Mouse (Mus musculus): ENCODE results near the gene D630045J12Rik.
A peak's percentile ranks its signal among the peaks of the same experiment; 100 is the strongest.

The D630045J12Rik gene

DNA sequence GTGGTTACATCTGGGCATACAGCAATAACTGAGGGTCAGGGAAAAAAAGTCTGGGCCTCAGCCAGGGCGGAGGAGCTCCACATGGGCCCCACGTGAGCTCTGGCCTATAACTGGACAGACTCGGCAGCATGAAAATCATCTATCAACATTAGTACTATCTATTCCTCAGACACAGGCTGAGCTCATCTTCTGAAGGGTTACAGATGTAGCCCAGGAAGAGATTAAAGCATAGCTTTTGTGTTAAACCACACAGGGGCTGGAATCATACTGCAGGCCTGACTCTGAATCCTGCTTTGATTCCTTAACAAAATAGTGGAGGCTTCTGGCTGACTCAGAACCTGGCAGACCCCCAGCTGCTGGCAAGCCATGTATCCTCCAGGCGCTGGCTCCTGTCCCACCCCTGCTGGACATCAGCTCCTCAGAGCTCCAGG lies 122.0 kb downstream of the D630045J12Rik start:
- DNase-seq (ENCODE audit: low spot score), result peak; percentile 49

DNA sequence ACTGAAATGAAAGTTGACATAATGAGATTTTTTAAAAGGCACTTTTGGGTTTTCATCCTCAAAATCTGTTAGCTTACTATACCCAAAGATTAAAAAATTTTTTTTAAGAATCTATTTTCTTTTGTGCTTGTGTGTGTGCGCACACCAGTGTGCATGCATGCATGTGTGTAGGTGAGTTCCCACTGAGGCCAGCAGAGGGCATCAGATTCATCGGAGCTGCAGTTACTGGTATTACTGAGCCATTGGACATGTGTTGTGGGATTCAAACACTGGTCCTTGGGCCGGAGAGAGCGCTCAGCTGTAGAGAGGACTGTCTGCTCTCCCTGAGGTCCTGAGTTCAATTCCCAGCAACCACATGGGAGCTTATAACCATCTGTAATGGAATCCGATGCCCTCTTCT lies 123.9 kb downstream of the D630045J12Rik start:
- no peak for DNase-seq (ENCODE audit: low spot score)

DNA sequence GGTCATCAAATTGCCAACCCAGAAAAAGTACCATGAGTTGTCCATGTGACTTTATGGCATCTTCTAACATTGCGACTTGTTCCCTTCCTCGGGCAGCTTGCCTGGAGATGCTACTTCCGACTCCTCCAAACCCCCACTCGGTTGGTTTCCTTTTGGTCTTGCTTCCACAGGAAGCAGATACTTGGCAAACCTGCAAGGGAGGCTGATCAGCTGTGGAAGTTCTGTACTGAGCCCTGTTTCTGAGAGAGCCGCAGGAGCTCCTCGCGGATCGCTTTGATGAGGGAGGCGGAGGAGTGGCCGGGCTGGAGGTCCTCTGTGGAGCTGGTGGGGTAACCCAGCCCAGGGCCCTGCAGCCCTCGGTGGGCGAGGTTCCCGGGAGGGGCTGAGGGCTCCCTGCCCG lies 125.7 kb downstream of the D630045J12Rik start:
- DNase-seq (ENCODE audit: low spot score), result no peak

DNA sequence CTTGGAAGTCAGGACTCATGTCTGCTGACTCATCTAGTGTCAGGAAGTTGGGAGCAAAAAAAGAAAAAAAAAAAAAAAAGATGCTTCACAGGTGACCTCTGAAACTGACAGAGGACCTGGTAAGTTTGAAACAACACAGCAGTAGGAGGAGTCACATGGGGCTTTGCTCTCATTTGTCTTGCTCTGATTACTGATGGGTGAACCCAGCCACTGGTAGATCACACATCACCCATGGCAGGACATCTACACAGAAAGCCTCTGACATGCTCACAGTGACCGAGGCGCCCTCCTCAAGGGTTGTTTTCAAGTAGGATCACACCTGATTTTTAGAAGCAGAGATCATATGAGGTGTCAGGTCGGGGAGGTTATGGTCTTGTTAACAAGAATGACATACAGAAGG lies 128.3 kb downstream of the D630045J12Rik start:
- no peak for DNase-seq (ENCODE audit: low spot score)

DNA sequence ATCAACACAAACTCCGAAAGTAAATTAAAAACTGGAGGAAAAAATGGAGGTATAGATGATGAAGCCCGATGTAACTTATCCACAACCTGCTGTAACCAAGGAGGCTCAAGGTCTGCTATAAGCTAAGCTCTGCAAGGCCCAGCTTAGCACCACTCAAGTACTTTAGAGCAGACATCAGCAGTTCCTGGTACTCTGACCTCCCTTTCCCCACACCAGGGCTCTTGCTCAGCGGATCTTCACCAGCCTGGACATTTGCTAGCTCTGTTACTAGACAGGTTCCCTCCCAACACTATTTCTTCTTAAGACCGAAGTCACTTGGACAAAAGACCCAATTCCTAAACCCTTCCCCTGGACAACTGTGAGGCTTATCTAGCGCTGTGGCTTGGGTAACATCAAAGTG lies 128.9 kb downstream of the D630045J12Rik start:
- DNase-seq (ENCODE audit: low spot score), result no peak

DNA sequence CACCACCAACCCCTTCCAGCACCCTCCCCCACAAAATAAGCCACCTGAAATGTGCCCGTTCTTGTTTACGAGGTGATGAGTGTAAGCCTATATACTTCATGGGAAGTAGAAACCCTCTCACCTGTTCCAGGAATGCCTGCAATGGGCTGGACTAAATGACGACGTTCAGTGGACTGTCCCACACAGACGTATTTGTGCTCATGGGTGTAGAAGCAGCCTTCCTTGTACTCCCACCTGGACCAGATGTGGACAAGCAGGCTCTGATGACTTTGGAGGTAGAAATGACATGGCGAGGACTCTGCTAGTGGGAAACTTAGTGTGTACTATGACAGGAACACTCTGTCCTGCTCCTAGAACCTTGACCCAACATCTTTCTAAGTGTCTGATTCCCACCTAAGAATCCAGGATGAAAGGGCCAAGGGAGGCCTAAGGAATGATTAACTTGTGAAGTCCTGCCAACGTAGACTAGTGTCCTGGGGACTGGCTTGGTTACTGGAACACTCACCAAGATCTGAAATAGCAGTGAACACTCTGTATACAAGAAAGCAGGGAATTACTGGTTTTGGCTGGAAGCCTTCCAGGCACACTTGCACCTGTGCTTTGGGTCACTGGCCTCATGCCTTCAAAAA lies 129.5 kb downstream of the D630045J12Rik start, which contains the start of gene Atp6v0a4:
Gene Atp6v0a4 (minus strand): TSS at position 380 of the 629 bp plus-strand sequence.
- no peak for DNase-seq (ENCODE audit: low spot score)

DNA sequence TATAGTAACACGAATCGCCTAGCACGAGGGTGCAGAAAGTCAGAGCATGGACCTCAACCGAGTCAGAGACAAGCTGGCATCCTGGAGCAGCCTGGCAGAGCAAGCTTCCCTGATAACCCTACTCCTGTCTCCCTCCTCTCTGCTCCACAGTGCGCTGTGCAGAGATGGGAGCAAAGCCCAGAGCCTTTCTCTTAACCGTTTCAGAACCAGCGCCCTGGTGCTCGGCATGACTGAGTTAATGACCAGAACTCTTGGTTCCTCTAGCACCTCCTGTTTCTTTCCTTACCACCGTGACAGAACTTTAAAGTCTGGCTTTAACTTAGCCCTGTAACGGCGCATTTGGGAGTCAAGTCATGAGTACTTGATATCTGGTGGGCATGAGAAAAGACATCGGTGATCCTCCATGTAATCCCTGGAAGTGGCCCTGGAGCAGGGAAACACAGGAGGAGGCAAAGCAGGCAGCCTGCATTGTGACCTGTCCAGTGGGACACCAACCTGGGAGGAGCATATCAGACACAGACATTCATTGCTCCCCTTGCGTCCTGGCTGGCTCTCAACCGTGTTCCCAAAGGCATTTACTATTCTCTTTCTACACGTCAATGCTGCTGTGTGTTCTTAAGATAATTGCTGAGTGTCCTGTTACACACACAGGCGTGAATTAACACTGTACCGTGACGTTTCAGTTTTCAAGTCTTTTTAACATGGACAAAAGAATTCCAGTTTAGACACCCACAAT lies 130.2 kb downstream of the D630045J12Rik start:
- no peak for DNase-seq (ENCODE audit: low spot score)

DNA sequence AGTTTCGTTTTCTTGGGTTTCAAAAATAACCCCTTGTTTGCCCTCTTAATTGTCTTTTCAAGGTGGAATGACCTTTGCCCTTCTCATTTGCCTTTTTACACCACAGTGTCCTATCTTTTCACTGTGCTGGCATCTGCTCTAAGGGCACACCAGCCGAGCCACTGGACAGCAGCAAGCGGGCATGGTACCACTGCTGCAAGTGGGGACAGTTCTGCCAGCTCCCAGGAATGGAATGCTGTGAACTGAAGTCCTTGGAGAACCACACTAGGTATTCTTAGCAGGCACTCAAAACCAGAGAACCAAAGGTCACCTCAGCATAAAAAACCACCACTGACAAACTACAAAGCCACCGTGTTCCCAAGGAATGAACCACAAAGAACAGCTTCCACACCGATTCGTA lies 131.0 kb downstream of the D630045J12Rik start:
- DNase-seq (ENCODE audit: low spot score), result no peak

DNA sequence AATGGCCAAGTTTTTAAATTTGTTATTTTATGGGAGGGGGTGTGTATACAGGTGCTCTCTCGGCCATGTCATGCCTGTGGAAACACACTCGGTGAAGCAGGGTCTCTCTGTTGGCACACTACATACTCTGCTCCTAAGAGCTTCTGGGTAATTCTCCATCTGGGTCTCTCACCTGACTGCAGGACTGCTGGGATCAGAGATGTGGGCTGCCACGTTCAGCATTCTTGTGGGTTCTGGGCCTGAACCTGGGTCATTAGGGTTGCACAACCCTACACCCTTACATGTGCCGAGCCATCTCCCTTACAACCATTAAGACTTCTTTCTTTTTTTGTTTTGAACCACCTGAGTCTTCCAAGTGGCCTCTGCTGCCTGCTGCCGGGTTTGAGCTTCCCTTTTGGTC lies 132.0 kb downstream of the D630045J12Rik start:
- no peak for DNase-seq (ENCODE audit: low spot score)

DNA sequence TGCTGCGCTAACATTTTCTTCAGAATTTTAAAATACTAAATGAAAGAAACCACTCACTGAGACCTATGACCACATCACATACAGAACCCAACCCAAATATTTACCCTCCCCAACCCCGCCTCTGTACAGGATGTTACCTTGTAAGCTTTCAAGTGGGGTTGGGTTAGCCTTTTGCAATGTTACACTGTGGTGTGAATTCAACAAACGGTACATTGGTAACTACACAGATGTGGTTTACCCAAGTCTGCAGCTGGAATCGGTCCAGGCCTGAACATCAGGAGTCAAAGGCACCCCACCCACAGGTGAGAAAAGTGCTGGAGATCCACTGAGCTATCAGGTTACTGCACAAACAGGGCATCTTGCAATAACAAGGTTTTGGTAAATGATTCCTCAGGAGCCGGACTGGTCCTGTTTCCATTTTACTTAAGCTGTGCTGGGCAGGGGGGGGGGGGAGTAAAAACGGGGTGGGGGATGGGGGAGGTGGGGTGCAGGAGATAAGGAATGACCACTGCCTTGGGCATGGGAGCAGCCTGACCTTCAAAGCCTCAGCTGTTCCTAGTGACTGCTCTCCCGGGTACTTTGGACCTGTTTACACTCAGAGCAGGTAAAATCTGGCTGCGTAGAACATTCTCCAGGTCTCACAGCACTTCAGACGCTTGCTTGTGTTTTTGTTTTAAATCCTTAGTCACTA lies 133.0 kb downstream of the D630045J12Rik start:
- no peak for DNase-seq (ENCODE audit: low spot score)

DNA sequence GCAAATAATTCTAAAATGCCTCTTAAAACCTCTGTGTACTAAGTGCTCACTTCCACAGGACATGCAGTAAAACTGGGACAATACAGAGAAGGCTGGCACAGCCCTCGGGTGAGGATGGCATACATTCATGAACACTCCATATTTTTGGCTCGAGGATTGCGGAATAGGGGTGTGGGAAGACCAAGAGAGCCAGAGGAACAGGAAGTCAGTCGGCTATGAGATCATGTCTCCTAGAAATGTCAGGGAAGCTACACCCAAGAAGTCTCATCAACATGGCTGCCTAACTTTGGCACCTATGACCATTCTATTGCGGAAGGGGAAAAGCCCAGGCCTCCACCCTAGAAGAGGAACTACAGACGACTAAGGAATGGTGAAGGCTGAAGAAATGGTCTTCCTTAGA lies 135.5 kb downstream of the D630045J12Rik start:
- DNase-seq (ENCODE audit: low spot score), result no peak

DNA sequence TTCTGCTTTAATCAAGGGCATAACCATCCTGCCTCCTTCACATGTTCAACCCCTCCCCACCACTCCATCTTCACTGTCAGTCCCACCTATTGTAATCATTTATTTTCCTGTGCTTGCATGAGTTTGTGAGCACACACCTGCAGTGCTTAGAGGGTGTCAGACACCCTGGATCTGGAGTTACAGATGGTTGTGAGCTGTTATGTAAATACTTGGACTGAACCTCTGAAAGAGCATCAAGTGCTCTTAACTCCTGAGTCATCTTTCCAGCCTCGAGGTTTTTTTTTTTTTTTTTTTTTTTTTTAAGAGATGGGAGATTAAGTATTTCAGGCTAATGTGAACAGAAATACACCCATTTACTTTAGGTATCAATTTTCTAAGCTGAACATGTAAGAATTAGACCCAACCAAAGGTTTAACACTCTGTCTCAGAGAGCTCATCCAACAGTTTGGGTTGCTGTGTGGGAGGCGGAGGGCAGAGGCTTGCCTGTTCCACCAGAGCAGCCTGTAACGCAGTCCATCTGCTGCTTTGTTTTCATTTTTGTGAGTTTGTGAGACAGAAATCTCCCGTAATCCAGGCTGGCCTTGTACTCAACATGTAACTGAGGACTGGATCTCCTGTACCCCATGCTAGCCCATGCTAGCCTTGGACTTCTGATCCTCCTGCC lies 137.6 kb downstream of the D630045J12Rik start:
- DNase-seq (ENCODE audit: low spot score), result no peak

DNA sequence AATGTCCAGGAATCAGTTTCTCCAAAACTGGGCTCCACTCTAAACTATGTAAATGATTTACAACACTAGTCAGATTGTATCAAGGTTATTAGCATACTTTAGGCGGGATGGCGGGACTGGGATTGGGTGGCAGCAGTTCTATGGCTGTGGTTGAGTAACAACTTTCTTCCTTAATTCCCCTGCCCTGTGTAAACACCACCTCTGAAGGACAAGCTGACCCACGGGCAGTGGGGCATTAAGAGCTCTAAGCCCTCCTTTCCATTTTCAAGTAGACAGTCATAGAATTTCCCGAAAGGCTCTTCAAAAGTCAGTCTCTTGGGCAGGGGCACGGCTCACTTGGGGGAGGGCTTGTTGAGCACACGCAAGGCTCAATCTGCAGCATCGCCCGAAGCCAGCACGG lies 142.9 kb downstream of the D630045J12Rik start:
- DNase-seq (ENCODE audit: low spot score), result no peak

DNA sequence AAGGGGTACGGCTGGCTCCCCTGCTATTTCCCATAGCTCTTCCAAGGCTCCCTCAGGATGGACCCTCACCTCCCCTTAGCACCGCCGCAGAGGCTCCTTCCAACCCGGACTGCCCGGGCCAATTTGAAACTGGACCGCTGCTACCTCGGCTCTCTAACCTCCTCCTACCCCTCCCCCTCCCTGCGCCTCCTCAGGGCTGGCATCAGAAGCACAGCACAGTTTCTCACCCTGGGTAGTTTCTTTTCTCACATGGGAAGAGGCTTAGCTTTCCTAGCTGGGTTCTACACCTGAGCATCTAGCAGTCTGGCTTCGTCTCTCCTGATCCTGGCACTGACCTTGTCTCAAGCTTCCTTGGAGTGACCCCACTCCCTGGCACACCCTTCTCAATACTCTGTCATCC lies 143.9 kb downstream of the D630045J12Rik start:
- no peak for DNase-seq (ENCODE audit: low spot score)

DNA sequence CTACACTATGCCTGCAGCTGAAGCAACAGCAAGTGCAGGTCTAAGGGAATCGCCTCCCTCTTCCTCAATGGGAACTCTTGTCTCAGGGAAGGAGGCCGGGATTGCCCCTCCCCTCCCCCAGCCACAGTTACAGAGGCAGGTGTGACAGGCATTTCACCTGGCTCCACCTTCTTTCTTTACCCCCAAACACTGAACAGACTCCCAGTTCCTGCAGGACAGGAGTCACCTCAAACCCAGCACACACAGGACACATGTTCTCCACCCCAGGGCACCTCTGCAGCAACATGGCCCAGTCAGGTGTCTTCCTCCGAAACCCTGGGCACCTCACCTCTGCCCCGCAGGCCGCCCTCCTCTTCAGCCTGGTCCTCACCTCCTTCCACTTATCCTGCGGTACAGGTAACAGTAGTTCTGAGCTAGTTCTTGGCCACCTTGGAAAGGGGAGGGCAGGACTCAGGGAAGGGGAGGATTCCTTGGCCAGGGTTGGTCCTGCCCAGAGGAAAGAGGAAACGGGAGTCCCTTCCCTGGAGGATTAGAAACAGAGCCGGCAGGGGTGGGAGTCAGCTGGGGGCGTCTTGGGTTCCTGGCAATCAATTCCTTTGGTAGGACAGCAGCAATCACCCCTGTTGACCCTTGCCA lies 144.5 kb downstream of the D630045J12Rik start, which contains the start of gene Tmem213:
Gene Tmem213 (plus strand): TSS at position 96 of the 636 bp plus-strand sequence.
- DNase-seq (ENCODE audit: low spot score), result no peak

DNA sequence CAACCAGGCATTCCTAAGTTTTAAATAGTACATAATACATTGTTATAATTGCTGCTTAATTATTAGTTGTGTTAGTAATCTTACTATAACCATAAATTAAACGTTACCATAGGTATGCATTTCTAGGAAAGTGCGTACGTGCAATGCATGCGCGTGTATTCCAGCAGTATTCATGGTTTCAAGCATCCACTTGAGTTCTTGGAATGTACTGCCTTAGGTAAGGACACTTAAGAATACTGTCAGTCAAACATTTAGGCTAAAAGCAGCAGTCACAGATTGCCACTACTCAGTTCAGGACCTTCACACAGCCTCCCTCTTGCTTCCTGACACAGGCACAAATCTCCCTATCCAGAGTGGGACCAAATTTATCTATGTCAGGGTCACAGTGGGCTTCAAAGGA lies 145.4 kb downstream of the D630045J12Rik start:
- no peak for DNase-seq (ENCODE audit: low spot score)

DNA sequence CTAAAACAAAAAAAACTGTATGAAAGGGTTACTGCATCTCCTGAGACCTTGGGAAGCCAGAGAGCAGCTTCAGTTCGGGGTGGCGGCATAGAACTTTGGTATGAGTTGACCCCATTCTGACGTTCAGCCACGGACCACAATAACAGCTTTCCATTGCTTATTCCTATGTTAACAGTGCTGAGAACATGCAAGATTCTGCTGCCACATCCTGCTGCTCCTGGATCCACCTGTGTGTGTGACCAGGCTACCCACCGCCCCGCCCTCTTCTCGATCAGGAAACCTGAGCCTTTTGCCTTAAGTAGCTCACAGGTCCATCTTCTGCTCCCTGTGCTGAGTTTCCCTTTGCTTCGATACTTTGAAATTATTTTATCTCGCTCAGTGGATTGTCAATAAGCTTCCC lies 147.9 kb downstream of the D630045J12Rik start:
- DNase-seq (ENCODE audit: low spot score), result no peak

DNA sequence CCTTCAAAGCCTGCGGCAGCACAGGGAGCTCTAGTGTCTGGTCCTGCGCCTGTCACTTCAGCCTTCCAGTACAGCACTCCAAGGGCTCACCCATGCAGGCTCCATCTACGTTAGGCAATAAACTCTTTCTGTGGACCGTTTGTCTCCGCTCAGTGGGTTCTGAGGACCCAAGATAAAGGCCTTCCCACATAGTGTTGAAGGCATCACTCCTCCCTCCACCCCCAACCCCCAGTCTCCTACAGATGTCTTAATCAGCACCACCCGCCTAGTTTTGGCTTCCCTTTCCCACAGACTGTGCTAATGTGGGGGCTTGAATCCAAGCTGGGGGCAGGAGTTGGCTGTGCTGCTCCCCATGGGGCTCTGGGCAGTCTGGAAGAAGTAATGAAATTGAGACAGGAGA lies 150.0 kb downstream of the D630045J12Rik start:
- DNase-seq (ENCODE audit: low spot score), result no peak

DNA sequence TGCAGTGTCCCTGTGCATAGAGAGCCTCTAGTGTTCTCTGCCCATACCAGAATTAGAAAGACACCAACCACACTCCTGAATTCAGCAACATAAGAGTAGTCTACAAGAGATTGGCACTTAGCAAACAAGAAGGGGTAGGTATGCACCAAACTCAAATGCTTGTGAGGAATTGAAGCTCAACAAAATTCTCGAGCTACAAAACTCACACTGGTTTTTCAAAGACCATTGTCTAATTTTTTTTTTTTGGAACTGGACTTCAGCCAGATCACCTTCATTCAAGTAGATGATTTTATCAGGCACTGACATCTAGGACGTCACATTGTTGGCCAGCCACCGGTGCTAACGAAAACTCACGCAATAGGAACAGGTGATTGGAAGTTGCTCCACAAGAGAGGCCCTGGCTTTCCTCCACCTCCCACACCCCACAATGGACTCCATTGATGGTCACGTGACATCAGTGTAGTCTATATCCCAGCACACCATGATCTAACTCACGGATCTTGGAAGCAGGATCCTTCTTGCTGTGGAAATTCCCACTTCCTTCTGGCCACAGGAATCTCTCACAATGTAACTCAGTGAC lies 151.5 kb downstream of the D630045J12Rik start:
- DNase-seq (ENCODE audit: low spot score), result no peak

DNA sequence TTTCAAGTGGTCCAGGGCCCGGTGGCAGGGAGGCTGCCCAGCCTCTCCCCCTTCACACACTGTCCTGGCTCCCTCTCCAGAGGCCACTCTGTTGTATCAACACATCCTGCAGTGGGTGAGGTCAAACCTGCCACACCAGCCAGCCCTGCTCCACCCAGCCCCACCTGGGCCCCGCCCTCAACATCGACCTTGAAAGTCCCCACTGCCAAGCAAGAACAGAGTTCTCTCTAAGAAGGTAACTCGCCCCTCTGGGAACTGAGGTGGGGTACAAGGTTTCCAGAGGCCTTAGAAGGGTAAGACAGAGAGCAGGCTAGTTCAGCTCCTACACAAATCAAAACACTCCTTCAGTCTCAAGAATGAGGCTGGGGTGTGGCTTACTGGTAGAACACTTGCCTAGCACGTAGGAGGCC lies 156.8 kb downstream of the D630045J12Rik start:
- no peak for DNase-seq (ENCODE audit: low spot score)

DNA sequence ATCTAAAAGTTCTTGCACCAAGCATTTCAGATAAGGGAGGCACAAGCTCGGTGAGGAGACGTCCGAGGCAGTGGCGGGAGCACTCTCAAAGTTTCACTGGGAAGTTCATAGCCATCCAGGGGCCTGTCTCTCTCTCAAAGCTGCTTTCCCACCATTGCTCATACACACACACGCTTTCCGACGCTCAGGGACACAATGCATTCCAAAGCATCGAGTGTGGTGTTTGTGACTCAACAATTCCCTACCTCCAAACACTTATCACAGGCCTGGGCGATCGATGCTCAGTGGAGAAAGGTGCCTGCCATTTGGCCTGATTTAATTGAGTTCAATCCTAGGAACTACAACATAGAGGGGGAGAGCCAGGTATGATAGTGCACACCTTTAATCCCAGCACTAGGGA lies 159.1 kb downstream of the D630045J12Rik start:
- DNase-seq (ENCODE audit: low spot score), result no peak

DNA sequence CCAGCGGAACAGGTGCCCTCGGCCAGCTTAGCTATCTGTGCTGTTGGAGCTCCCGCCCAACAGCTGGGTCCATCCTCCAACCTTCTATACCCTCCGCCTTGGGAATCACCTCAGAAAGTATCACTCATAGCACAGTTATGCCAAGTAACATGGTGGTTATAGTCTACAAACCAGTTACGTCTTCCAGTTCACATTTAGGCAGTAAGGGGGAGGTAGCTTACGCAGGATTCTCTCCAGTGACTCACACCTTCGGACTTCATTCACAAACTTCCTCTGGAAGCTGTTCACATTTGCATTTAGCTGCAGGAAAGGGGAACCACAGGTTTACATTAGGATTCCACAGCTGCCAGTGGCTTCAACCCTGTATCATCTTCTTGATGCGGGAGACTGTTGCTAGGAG lies 161.3 kb downstream of the D630045J12Rik start:
- DNase-seq (ENCODE audit: low spot score), result no peak
